8 mouse cellular contexts compared by ENCODE assay signal in genomic region chr12:112328809-112329575, GRCm38 (mm10).
DNase-seq lines count a peak whose midpoint lies in the region; ATAC-seq and TF ChIP-seq lines count a peak whose summit lies in the region.

No protein-coding gene starts in this region.

- peaks cover 8% of the 10 kb centered on the region; the same call in 1 of the 2 replicates for H3K4me1 ChIP-seq in kidney, adult 2 months (ENCODE audit: control insufficient read depth, insufficient read depth, low read length)
- H3K4me1 ChIP-seq in hindbrain, embryonic 10.5 days (replicated peaks) = peaks cover 64% of the 10 kb centered on the region
- peaks cover 53% of the 10 kb centered on the region for H3K4me1 ChIP-seq in midbrain, embryonic 15.5 days

- peak; percentile 55 for DNase-seq in kidney, adult 2 months
- DNase-seq in kidney, postnatal 10 days = no peak
- peak; percentile 61 for DNase-seq in brain, adult 2 months (ENCODE audit: low read depth, low spot score)
- DNase-seq in hindbrain, embryonic 10.5 days (ENCODE audit: low spot score) = peak; percentile 52
- no peak for DNase-seq in frontal cortex, postnatal 14 days (ENCODE audit: low spot score in 2 of 2)
- DNase-seq in thymus, postnatal 4 days = no peak
- DNase-seq in urinary bladder, adult 18-20 months (ENCODE audit: low spot score in 2 of 2) = no peak

- H3K9me3 ChIP-seq in hindbrain, embryonic 10.5 days = no peaks in the 10 kb centered on the region
- H3K9me3 ChIP-seq in midbrain, embryonic 15.5 days = no peaks in the 10 kb centered on the region

- no peak overlapping the region for H3K4me3 ChIP-seq in kidney, adult 2 months (ENCODE audit: insufficient read depth, low read depth, low read length)
- H3K4me3 ChIP-seq in hindbrain, embryonic 10.5 days = peak overlapping the region; percentile 36; the same call in 1 of the 2 replicates
- H3K4me3 ChIP-seq in midbrain, embryonic 15.5 days = no peak overlapping the region

- H3K27ac ChIP-seq in kidney, adult 2 months (ENCODE audit: insufficient read depth, low read depth, low read length) = no peak overlapping the region
- H3K27ac ChIP-seq in hindbrain, embryonic 10.5 days = peak overlapping the region; percentile 89
- peak overlapping the region; percentile 86 for H3K27ac ChIP-seq in midbrain, embryonic 15.5 days

- TF ChIP-seq CTCF in kidney, adult 2 months (conservative IDR thresholded peaks at IDR 0.05; ENCODE audit: insufficient read depth, insufficient read length, low read depth, low read length) = no peak

- no peak overlapping the region for H3K4me2 ChIP-seq in midbrain, embryonic 15.5 days

- no peak for TF ChIP-seq POLR2A in kidney, adult 2 months (IDR thresholded peaks at IDR 0.05; ENCODE audit: low read depth, low read length)

- 36% methylated on average over 8 of the region's 8 CpGs for WGBS in kidney, adult 2 months
- WGBS in hindbrain, embryonic 10.5 days = 26% methylated on average over 8 of the region's 8 CpGs
- 22% methylated on average over 8 of the region's 8 CpGs for WGBS in midbrain, embryonic 15.5 days

- no peaks in the 10 kb centered on the region for H3K36me3 ChIP-seq in kidney, adult 2 months (ENCODE audit: control insufficient read depth, insufficient read depth, low read length)
- H3K36me3 ChIP-seq in hindbrain, embryonic 10.5 days = no peaks in the 10 kb centered on the region
- H3K36me3 ChIP-seq in midbrain, embryonic 15.5 days (replicated peaks) = no peaks in the 10 kb centered on the region

- no peak overlapping the region for H3K9ac ChIP-seq in midbrain, embryonic 15.5 days

- no peaks in the 10 kb centered on the region for H3K27me3 ChIP-seq in kidney, adult 2 months (replicated peaks; ENCODE audit: control insufficient read depth, insufficient read depth, low read length)
- peaks cover 70% of the 10 kb centered on the region for H3K27me3 ChIP-seq in hindbrain, embryonic 10.5 days (ENCODE audit: insufficient read depth, poor library complexity, severe bottlenecking)
- no peaks in the 10 kb centered on the region for H3K27me3 ChIP-seq in midbrain, embryonic 15.5 days (replicated peaks)

- ATAC-seq in midbrain, embryonic 15.5 days (replicated peaks) = 0 out of 2 replicates have a peak, but pooled peaks have one; percentile 10

Comparison
In these comparisons a context has a peak if more than half of its experiments do, and no peak if none do; other contexts are left out.
1. DNase-seq: peak in kidney, adult 2 months (single experiment), brain, adult 2 months (single experiment) and hindbrain, embryonic 10.5 days (single experiment); none in kidney, postnatal 10 days (single experiment), frontal cortex, postnatal 14 days (0 of 2), thymus, postnatal 4 days (single experiment) and urinary bladder, adult 18-20 months (0 of 2).